Mouse (Mus musculus): ENCODE results near the gene Relt.

The Relt gene

DNA sequence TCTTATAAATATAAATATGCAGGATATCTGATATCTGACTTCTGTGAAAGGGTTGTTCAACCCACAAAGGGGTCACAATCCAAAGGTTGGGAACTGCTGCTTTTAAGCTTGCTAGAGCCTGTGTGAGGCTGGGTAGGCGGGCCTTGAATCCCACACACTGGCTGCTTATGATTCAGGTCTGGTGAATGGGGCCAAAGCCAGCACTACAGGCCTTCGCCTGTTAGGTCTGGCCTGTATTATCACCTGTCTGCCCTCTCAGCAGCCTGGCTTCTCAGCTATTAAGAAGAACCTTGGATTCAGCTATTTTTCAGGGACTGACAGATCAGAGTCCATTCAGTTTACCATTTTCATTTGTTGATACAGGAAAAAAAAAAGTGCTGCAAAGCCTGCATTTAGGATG, 57.9 kb downstream of the Relt start:
- ChIA-PET POLR2A (interaction anchor here in 2 of 4 experiments (0.8 to 3.2 kb wide), 2 partner anchors 11 to 113 kb away, joined by 3 to 10 read pairs; no protein-coding TSS in a partner anchor), CTCF (interaction anchor here in 3 of 4 experiments (0.6 to 0.9 kb wide), 5 partner anchors 22 to 126 kb away, joined by 3 to 6 read pairs (median 4); partner anchors contain the start of genes Arhgef17 (in 1 of the 3) and Relt (in 1 of the 3))

DNA sequence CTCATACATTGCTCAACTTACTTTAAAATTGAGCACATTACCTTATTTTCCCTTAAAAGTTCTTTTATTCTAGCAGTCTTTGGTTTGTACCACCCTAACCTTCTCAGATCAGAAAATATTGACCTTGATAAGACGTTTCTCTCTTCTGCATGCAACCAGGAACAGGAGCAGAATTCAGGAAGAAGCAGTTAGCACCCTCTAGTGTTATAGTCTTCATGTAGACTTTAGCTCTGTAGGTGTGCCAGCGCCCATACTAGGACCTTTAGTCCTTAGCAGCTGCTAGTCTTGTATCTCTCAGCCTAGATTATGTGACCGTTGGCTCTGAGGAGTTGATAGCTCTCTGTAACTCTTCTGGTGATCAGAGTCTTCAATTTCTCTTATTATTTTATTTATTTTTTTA, 64.4 kb downstream of the Relt start:
- CTCF ChIA-PET, result interaction anchor here (0.6 to 1.4 kb wide), 8 partner anchors 19 to 278 kb away, joined by 3 to 5 read pairs (median 4); no protein-coding TSS in a partner anchor
- POLR2A ChIA-PET, result interaction anchor here in 2 of 4 experiments (0.7 to 1.8 kb wide), 3 partner anchors 10 to 64 kb away, joined by 3 to 5 read pairs (median 3); partner anchors contain the start of gene Relt (in 1 of the 2)
